Mouse (Mus musculus) ovary, adult 18-20 months (tissue): ENCODE results near the gene Pcbp1.
A peak's percentile ranks its signal among the peaks of the same experiment; 100 is the strongest.
"Not testable (repeated sequence)": the region's sequence is repeated elsewhere in the genome, so short reads cannot be mapped to it uniquely, and the experiment has no call there.

Source experiments
- DNase-seq: peaks from one replicate; pipeline ENCODE4 v3.0.0; 2022; ENCODE audit warnings: low spot score, mixed read lengths

The Pcbp1 gene

GRCm38 (mm10) chr6:86526032-86526960 is at the start of gene Pcbp1:
TSS of gene Pcbp1 (minus strand) at chr6:86526321.
- DNase-seq: peak; percentile 91

- DNase-seq: no peak
Measured at GRCm38 (mm10) chr6:86574495-86574894, 48.4 kb upstream of the Pcbp1 start.

- no peak for DNase-seq
Measured at GRCm38 (mm10) chr6:86570830-86571229, 44.7 kb upstream of the Pcbp1 start.

GRCm38 (mm10) chr6:86569461-86569820 is 43.3 kb upstream of the Pcbp1 start:
- DNase-seq: no peak

GRCm38 (mm10) chr6:86568816-86569460 is 42.8 kb upstream of the Pcbp1 start:
- no peak for DNase-seq

GRCm38 (mm10) chr6:86565782-86566181 is 39.7 kb upstream of the Pcbp1 start:
- DNase-seq: no peak

GRCm38 (mm10) chr6:86557182-86557581 is 31.1 kb upstream of the Pcbp1 start:
- DNase-seq: not testable (repeated sequence)

- no peak for DNase-seq
Measured at GRCm38 (mm10) chr6:86556345-86557058, 30.4 kb upstream of the Pcbp1 start.

- DNase-seq: no peak
Measured at GRCm38 (mm10) chr6:86550587-86550986, 24.5 kb upstream of the Pcbp1 start.

- no peak for DNase-seq
Measured at GRCm38 (mm10) chr6:86547880-86548367, 21.8 kb upstream of the Pcbp1 start.

- DNase-seq: no peak
Measured at GRCm38 (mm10) chr6:86547228-86547755, 21.2 kb upstream of the Pcbp1 start.

GRCm38 (mm10) chr6:86545236-86545635 is 19.1 kb upstream of the Pcbp1 start:
- DNase-seq: no peak

- DNase-seq: no peak
Measured at GRCm38 (mm10) chr6:86543869-86544268, 17.7 kb upstream of the Pcbp1 start.

- DNase-seq: no peak
Measured at GRCm38 (mm10) chr6:86543060-86543459, 16.9 kb upstream of the Pcbp1 start.

GRCm38 (mm10) chr6:86541650-86542049 is 15.5 kb upstream of the Pcbp1 start:
- no peak for DNase-seq

- no peak for DNase-seq
Measured at GRCm38 (mm10) chr6:86528451-86528785, 2.3 kb upstream of the Pcbp1 start.

GRCm38 (mm10) chr6:86527766-86528450 is 1.8 kb upstream of the Pcbp1 start:
- DNase-seq: no peak

GRCm38 (mm10) chr6:86526961-86527740 is 1.0 kb upstream of the Pcbp1 start:
- DNase-seq: no peak

GRCm38 (mm10) chr6:86525646-86526031 is 482 bp downstream of the Pcbp1 start:
- peak; percentile 63 for DNase-seq

GRCm38 (mm10) chr6:86524879-86525645 is 1.1 kb downstream of the Pcbp1 start:
- peak; percentile 38 for DNase-seq
